Mouse (Mus musculus): ENCODE measurements around the gene Btrc.

The Btrc gene

DNA sequence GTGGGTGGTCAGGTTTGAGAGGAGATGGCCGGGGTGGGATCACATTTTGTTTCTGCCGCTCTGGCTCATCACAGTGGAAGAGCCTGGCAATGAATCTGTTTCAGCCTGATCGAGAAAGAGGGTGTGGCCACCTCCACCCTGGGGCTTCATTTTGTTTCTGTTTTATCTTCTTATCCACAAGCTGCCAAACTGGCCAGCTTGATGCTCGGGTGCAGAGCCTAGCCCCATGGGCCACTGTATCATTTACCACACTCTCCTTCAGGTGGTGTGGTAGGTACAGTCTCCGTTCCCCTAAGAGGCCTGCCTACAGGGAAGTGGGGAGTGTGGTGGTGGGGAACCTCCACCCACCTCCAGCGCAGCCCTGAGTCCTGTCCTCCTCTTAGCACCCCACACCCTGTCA is 209.5 kb downstream of the Btrc start:
- no peak for DNase-seq (ENCODE audit: low spot score in 2 of 2)

DNA sequence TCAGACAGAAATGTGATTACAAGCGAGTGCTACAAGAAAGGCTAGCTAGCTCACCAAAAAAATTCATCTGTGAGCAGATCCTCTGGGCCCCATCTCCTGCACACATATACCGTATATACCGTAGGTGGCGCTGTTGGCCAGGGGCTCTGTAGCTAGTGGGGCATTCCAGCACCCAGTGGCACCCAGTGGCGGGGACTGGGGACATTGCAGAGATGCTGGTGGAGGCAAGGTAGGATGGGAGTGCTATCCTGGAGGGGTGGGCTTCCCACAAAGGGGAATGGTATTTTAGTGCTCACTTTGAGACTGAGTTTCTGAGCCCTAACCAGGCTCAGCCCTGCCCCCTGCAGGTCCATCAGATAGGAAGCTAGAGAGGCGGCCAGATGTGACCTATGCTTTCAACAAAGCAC is 210.3 kb downstream of the Btrc start:
- peak; percentile 70 to 80 for DNase-seq (ENCODE audit: low spot score in 2 of 2)

DNA sequence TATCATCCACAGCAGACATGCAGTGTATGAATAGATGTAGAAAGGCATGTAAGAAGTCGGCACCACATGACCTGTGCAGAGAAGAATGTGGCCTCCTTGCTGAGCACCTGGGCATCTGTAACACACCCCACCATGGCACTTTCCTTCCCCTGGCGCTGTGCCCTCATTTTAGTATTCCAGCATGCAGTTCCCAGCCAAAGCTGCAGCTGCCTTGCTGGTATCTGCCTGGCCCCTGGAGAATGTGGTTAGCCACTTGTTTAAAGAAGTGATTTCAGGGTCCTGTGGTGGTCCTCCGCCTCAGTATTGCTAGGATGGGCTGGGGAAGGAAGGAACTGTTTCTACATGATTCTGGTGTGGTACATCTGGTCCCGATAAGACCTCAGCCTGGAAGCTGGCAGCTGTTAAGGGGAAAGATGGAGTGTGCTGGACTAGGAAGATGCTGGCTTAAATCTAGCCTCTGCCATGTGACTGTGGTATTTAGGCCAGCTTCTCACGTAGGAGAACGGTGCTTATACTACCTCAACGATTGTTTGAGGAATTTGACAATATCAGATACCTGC is 210.9 kb downstream of the Btrc start:
- no peak for DNase-seq (ENCODE audit: low spot score in 2 of 2)

DNA sequence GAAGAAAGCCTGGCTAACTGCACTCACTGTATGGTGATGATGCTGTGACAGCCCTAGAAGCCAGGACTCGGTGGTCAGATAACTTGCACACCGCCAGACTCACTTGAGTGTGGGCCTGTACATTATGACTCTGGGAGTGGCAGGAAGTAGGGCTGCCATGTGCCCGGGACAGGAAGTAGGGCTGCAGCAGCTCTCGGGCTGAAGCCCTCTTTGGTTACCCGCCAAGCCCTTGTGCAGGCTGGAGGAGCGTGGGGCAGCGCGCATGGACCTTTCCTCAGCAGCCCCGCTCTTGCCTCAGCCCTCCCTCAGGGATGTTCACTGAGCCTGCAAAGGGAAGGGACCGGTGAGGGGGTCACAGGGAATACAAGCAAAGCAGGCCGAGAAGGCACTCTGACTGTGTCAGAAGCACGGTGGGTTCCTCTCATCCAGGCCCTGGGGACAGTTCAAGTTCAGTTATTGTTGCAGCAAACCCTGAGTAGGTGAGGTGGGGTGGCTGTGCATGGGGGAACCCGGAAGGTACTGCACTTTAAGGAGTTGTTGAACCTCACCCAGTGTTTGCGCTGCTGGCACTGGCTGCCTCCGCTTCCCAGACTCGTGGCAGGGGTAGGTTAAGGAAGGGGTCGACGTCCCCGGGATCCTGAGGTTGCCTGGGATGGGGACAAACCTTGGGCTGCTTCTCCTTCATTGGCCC is 211.6 kb downstream of the Btrc start:
- no peak for DNase-seq (ENCODE audit: low spot score in 2 of 2)

DNA sequence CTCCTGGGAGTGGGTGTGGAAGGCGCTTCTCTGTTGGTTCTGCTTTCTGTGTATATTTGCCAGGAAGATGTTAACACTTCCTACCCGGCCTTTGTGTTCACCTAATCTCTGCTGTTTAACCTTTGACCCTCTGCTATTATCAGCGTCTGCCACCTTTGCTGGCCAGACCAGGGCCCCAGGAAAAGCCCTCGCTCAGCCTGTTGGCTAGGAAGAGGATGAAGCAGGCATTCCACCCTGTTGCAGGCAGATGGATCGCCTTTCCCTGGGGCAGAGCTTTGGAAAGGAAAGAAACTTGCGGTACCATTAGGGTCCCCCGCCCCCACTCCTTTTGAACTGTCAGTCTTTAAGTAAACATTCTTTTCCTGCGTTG is 212.1 kb downstream of the Btrc start:
- DNase-seq (ENCODE audit: low spot score in 2 of 2), result no peak

DNA sequence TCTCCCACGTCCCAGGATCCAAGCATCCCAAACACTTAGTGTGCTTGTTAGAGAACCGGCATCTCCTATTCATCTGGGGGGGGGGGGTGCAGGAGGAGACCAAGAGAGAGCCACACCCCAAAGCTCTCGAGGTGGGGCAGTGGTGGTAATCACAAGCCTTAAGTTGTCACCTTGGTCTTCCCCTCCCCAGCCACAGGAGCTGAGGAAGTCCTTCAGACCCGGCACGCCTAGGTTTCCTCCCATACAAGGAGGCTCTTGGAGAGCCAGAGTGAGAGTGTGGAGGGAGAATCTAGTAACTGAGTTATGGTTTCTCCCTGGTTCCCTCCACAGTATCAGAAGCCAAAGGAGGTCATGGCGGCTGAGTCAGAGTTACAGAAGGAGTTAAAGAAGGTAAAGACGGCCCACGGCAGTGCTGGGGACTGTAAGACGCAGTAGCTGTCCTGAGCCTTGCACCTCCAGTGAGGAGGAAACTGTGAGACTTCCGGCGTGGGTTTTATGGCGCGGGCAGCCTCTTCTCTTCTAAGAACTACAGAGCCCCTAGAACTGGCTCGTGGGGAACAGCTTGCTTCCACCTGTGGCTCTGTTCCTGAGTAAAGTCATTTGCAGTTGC is 213.7 kb downstream of the Btrc start:
- no peak for DNase-seq (ENCODE audit: low spot score in 2 of 2)

DNA sequence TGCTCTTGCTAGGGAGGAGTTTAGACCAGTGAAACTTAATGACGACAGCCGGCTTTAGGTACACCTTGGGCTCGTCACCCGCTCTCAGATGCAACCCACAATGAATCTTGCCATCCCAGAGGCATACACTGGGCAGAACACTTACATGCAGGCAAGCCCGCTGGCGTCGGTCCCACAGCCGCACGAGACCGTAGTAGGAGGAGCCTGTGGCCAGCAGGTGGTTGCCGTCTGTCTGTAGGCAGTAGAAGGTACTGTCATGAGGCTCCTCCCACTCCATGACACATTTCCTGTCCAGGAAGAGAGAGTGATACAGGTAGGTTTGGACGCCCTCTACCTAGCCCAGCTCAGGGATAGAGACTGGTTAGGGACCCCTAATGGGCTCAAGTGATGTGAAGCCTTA is 215.4 kb downstream of the Btrc start:
- no peak for DNase-seq (ENCODE audit: low spot score in 2 of 2)

DNA sequence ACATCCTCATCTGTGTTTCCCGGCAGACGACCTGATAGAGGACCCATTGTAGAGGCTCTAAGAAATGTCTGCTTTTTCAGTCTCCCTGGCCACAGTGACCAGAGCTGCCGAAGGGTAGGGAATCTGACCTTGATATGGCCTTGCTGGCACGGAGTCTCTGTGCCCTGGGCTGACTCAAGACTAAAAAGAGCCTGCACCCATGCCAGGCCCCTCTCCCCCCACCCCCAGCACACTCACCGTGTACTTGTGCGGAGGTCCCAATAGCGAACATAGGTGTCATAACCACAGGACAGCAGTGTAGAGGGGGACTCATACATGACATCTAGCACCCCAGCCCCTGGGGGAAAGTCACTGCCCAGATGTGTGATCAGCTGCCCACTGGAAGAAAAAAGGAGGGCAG is 215.9 kb downstream of the Btrc start:
- no peak for DNase-seq (ENCODE audit: low spot score in 2 of 2)
